Mouse (Mus musculus) cerebellum, postnatal 4 days (tissue): ENCODE results near the gene Lcor.

Experiments used
- DNase-seq, 2 experiments: peaks; one replicate each; pipeline ENCODE4 v3.0.0; 2022; ENCODE audit warnings: low spot score in 2 of 2, mixed read lengths in 1 of 2

Lcor gene

DNA sequence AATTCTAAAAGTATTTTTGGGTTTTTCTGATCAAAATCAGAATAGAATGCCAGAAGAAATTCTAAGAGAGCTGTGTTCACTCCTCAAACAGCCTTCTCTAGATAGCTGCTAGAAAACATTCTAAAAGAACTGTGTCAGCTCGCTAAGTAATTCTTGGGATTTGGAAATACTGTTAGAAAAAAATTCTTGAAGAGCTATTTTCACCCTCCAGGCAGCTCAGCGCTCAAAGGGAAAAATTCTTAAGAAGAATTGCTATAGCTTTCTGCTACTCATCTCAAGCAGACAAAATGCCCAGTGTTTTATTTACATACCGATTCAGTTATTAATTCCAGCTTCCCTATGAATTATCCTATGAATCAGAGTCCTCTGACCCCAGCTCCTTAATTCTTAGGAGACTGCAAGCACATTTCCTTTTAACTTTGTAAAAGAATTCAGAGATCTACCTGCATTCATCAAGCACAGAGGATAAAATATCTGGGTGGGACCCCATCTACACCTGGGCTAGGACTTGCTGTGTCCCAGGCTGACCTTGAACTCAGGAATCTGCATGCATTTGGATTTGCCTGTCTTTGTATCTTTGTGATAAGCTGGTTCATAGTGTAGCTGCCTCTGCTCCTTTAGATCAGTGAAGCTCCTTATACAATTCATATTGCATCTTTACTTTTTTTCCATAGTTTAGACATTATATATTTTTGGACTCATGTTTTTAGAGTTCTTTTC lies 5.7 kb upstream of the Lcor start:
- no peak for DNase-seq

GRCm38 (mm10) chr19:41481030-41481886 lies 1.2 kb upstream of the Lcor start:
- DNase-seq, result peak in 1 of 2 experiments; percentile 9

- DNase-seq, result no peak
Observed at GRCm38 (mm10) chr19:41481887-41482189, 599 bp upstream of the Lcor start.

DNA sequence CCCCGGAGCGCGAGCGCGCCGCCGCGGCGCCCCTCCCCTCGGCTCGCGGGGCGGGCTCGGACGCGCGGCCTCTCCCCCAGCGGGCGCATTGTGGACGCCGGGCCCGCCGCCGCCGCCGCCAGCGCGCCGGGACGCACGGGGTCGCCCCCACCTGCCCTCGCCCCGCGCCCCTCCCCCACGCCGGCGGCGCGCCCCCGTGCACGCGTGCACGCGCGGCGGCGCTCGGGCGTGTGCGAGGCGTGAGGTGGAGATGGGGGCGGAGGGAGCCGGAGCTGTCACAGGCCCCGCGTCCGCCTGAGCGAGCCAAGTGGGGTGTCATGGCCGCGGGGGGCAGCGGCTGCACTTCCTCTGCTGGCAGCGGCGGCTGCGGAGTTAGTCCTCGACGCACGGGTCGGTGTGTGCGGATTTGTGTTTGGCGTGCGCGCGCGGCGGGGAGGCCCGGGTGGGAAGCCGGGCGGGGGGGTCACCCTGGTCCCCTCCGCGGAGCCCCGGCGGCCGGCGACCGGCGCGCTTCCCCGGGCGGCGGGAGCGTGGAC lies 540 bp downstream of the Lcor start:
- DNase-seq, result peak; percentile 46 to 76

DNA sequence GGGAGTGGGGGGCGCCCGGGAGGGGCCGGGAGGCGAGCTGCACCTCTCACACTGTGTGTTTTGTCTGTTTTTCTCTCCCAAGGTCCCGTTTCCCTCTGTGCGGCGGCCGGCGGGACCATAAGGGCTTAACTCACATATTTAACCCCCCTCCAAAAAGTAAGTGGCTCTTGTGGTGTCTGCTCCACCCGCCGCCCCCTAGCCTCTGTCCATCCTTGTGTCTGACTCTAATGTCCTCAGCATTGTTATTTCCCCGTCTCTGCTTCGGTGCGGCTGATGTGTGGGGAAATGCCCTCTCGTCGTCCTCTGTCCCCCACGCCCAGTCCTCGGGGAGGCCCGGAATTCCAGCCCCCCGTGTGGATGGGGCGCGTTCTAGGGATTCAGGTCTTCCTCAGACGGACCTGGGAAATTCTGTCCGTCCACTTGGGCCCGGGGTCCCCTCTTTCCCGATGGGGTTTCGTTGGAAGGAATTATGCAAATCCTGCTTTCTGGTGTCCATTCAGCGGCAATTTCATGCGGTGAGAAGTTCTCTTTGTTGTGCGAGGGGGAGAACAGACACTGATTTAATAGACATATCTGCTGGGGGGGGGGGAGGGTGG lies 1.1 kb downstream of the Lcor start:
- DNase-seq, result peak; percentile 21 to 23

DNA sequence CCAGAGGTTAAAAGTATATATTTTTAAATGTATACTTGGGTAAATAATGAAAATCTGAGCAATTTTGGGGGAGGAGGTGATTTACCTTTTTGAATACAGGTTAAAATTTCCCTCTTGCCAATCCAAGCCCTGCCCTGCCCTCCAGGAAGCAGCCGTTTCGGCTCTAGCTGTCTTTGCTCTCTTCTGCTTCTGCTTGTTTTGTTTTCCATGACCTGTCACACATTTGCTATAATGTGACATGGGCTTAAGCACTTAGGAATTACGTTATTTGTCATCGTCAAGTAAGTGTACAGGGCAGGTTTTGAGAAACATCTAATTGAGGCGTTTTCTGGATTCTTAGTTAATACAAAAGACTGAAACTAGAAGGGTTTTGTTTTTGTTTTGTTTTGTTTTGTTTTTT lies 1.9 kb downstream of the Lcor start:
- no peak for DNase-seq

- no peak for DNase-seq
Observed at GRCm38 (mm10) chr19:41495382-41496032, 13.1 kb downstream of the Lcor start.

- DNase-seq, result no peak
Observed at GRCm38 (mm10) chr19:41496058-41496457, 13.6 kb downstream of the Lcor start.

DNA sequence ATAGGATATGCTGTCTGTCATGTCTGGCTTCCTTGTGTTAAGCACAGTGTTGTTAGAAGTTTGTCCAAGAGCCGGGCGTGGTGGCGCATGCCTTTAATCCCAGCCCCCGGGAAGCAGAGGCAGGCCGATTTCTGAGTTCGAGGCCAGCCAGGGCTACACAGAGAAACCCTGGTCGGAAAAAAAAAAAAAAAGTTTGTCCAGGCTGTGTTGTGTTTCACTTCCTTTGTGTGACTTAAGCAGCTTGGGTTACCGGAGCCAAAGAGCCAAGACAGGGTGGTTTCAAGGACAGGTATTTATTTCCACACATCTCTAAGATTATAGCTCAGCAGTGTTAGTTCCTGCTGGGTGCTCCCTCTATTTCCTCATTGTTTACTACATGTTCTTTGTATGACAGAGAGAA lies 25.4 kb downstream of the Lcor start:
- DNase-seq, result no peak

DNA sequence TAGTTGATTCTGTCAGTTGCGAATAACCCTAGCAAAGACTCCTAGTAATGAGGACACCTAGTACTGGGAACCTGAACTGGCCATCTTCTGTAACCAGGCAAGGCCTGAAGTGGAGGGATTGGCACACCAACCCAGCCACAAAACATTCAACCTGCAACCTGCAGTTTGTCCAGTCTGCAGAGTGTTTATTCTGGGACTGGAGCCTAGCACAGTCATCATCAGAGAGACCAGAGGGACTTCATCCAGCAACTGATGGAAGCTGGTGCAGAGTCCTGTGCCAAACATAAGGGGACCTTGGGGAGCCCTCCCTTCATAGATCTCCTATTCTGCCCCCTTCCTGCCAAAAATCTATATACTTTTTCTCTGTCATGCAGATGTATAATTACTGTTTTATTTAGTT lies 32.4 kb downstream of the Lcor start:
- DNase-seq, result no peak

GRCm38 (mm10) chr19:41515549-41515948 lies 33.1 kb downstream of the Lcor start:
- DNase-seq, result no peak

- no peak for DNase-seq
Observed at GRCm38 (mm10) chr19:41517006-41517405, 34.6 kb downstream of the Lcor start.

DNA sequence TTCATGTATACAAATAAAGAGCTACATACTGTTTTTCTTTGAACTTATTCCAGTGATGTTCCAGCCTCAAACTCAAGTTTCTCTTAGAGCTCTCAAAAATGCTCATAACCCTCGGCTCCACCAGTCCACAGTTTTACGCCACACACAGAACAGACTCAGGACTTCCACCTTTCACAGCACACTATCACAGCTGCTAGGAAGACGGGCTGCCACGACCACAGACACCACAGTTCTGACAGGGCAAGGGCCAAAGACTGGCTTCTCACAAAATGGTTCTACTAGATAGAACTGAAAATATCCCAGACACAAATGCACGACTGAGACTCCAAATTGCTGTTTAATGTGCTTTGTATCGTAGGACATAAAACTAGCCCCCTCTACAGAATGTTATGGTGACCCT lies 36.7 kb downstream of the Lcor start:
- DNase-seq, result no peak

DNA sequence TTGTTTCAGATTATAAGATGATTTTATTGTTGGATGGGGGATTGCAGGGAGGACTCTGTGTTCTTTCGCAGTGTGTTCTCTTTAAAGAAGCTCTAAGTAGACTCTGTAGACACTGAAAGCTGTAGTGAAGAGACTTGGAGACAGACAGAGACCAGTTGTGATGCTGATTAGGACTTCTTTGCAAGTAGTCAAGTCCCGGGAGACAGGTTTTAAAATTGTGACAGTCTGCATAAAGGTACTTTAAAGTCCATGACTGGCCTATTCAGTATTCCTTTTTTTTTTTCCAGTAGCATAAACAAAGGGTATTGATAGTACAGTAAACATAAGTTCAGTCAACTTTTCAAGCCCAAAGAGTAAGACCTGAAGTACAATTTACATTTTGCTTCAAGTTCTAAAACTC lies 39.8 kb downstream of the Lcor start:
- no peak for DNase-seq

DNA sequence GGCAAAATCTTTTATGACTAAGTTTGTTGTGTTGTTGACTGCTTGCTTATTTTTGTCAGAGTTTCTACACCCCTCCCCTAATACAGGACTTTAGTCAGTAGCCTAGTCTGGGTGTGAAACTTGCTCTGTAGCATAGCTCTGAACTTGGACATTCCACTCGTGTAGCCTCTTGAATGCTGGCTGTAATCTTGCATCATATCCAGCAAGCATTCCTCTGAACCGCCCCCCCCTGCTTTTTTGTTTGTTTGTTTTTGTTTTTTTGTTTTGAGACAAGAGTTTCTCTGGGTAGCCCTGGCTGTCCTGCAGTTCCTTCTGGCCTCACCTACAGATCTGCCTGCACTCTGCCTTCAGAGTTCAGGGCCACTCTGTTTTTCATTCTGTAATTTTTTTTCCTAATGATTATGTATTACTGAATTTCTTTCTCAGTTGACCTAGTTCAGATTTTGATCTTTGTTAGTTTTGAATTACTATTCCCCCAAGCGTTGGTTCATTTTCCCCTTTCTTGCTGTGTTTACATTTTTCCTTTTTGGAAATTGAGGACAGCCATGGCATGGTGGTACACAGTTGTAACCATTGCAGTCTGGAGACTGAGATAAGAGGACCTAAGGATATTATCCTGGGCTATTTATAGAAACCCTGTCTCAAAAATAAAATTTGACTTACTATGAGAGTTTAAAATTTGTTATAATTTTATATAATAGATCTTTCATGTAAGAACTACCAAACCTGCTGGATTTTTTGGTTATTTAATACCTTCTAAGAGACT lies 41.5 kb downstream of the Lcor start:
- no peak for DNase-seq

- no peak for DNase-seq
Observed at GRCm38 (mm10) chr19:41529169-41529568, 46.7 kb downstream of the Lcor start.

DNA sequence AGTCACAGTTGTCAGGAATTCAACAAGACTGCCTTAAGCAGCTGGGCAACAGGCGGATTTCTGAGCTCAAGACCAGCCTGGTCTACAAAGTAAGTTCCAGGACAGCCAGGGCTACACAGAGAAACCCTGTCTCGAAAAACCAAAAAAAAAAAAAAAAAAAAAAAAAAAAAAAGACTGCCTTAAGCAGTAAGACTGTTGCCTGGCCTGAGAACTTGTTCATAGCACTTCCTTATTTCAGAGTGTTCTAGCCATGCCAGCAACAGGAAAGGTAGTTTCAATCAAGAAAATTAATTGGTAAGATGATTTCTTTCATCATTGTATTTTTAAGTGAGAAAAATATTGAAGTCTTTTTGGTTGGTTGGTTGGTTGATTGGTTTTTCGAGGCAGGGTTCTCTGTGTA lies 51.6 kb downstream of the Lcor start:
- no peak for DNase-seq

DNA sequence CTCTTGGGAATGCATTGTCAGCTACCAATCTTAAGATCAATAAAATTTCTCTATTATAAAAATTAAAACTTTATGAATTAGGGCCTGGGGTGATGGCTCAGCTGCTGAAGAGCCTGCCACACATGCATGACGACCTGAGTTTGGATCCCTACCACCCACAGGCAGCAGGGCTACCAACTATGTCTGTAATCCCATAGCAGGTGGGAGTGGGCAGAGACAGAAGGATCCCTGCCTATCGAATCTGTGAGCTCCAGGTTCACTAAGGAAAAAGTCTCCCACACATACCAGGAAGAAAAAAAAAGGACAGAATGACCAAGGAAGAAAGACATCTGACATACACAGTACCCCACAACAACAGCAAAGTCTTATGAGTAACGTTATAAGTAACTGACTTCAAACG lies 74.5 kb downstream of the Lcor start:
- DNase-seq, result no peak

GRCm38 (mm10) chr19:41557491-41557890 lies 75.1 kb downstream of the Lcor start:
- DNase-seq, result no peak

GRCm38 (mm10) chr19:41558891-41559486 lies 76.6 kb downstream of the Lcor start:
- no peak for DNase-seq

DNA sequence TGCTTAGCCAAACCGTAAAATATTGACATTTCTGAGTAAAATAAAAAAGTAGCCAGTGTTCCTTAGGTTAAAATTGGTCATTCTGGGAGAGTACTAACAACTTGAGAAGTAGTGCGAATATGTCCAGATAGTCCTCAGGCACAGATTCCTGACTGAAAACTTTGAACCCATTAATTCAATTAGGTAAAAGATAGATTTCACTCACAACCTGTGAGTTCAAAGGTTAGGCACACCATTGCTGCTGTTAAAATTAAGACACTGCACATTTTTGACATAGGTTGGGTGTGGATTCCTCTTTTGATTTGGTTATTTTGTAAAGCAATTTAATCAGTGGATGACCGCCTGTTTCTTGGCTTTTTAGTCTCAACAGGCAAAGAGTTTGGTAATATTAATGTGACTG lies 78.4 kb downstream of the Lcor start:
- no peak for DNase-seq
